Mouse (Mus musculus): ENCODE measurements at regions not wholly inside any gene's neighbourhood (a gene's known extent, or its start where the extent isn't known, plus 50 kb on each side); places are given as distances from the start of the nearest gene placed in this dataset.

DNA sequence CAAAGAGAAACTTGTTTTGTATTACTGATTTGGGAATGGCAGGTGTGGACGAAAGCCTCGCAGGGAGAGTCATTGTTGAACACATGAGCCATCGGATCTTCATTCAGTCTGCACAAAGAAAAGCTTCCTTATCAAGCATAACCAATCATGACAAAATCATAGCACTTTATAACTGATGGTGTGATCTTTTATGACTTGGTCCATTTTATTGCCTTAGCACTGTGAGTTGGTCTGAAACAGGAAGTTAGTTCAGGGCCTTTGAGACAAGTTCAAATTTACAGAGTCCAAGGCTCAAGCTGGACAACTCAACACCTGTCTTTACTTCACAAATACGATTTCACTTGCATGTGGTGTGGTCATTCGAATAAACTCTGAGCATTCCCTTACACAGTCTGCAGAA lies 68.8 kb upstream of the Pax8 start:
- Histone ChIP-seq H3K36me3 (ENCODE audit: control insufficient read depth, insufficient read depth, low read length) (no peaks in the 10 kb centered on the region), H3K4me2 (ENCODE audit: low read depth) (no peak overlapping the region), H3K4me1 (ENCODE audit: control insufficient read depth, insufficient read depth, low read length) (no peaks in the 10 kb centered on the region), H3K4me3 (ENCODE audit: low read depth, low read length) (no peak overlapping the region), H3K9ac (ENCODE audit: low read length) (no peak overlapping the region), H3K27ac (ENCODE audit: low read depth, low read length) (no peak overlapping the region), H3K27me3 (ENCODE audit: control insufficient read depth, insufficient read depth, low read length) (no peaks in the 10 kb centered on the region), H3K9me3 (ENCODE audit: control insufficient read depth, low read length) (no peaks in the 10 kb centered on the region)
- 90% methylated on average over 5 of the region's 5 CpGs for WGBS
- ATAC-seq (ENCODE audit: insufficient read depth, low FRiP score, low TSS enrichment) (no peak), DNase-seq (ENCODE audit: low spot score) (no peak)

DNA sequence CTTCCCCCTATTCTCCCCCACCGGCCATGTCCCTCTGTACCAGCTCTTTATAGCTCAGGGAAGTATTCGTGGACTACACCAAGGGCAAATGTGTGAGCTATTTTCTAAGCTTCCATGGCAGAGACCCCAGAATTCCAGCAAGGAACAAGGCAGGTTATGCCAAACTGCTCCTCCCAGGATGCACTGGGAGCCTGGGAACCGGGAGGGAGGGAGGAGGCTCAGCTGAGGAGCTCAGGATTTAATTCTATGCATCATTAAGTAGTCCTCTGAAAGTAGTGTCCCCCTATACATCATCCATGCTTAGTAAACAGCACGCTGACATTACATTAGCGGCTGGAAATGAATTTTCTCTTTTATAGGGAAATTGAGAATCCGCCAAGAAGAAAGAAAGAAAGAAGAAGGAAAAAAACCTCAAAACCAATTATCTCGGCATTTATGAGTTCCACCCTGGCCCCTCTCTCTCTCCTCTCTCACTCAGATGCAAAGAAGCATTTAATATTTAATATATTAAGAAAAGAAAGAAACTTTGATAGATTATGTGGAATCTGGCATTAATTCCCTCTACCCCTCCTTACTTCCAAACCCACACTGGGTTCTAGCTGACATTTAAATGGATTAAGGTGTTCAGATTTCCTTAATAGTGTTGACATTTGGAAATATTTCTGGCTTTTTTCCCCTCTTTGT lies 63.6 kb upstream of the Pax8 start:
- no peaks in the 10 kb centered on the region for H3K9me3 ChIP-seq (ENCODE audit: control insufficient read depth, low read length)
- H3K27ac ChIP-seq (ENCODE audit: low read depth, low read length) = no peak overlapping the region
- no peaks in the 10 kb centered on the region for H3K4me1 ChIP-seq (ENCODE audit: control insufficient read depth, insufficient read depth, low read length)
- no peaks in the 10 kb centered on the region for H3K27me3 ChIP-seq (ENCODE audit: control insufficient read depth, insufficient read depth, low read length)
- ATAC-seq (ENCODE audit: insufficient read depth, low FRiP score, low TSS enrichment) (peak; percentile 72; the same call in 1 of the 2 replicates), DNase-seq (ENCODE audit: low spot score) (peak; percentile 48)
- WGBS = 52% methylated on average over 7 of the region's 7 CpGs
- H3K4me2 ChIP-seq (ENCODE audit: low read depth) = no peak overlapping the region
- no peak overlapping the region for H3K9ac ChIP-seq (ENCODE audit: low read length)
- H3K36me3 ChIP-seq (ENCODE audit: control insufficient read depth, insufficient read depth, low read length) = no peaks in the 10 kb centered on the region
- no peak overlapping the region for H3K4me3 ChIP-seq (ENCODE audit: low read depth, low read length)

DNA sequence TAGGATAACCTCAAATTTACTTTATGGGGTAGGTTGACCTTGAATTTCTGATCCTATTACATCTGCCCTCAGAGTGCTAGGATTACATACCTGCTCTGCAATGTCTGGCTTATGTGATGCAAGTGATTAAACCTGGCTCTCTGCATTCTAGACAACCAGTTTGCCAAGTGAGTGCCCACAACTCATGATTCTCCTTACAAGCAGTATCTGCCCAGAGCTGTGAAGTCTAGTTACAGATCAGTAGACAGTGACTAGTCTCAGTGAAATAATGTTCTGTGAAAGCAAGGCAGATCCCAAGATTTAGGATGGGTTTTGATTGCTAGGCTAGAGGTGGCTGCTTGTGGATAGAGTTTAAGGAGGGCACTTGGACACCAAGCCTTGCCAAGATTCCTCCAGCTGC lies 61.9 kb upstream of the Pax8 start:
- H3K9me3 ChIP-seq (ENCODE audit: control insufficient read depth, low read length) = no peaks in the 10 kb centered on the region
- no peak overlapping the region for H3K4me3 ChIP-seq (ENCODE audit: low read depth, low read length)
- ATAC-seq (ENCODE audit: insufficient read depth, low FRiP score, low TSS enrichment) (no peak), DNase-seq (ENCODE audit: low spot score) (no peak)
- no peaks in the 10 kb centered on the region for H3K27me3 ChIP-seq (ENCODE audit: control insufficient read depth, insufficient read depth, low read length)
- H3K36me3 ChIP-seq (ENCODE audit: control insufficient read depth, insufficient read depth, low read length) = no peaks in the 10 kb centered on the region
- H3K9ac ChIP-seq (ENCODE audit: low read length) = no peak overlapping the region
- no peak overlapping the region for H3K4me2 ChIP-seq (ENCODE audit: low read depth)
- H3K27ac ChIP-seq (ENCODE audit: low read depth, low read length) = no peak overlapping the region
- H3K4me1 ChIP-seq (ENCODE audit: control insufficient read depth, insufficient read depth, low read length) = no peaks in the 10 kb centered on the region
